Mouse (Mus musculus) hindbrain, embryonic 16.5 days (tissue): Measurements from ENCODE around the gene Alk. TPM values are rescaled to one million over a fixed set of nuclear protein-coding genes. Genes with fewer than 3 reads are reported as not detected.

Source experiments
- ATAC-seq: fragments of 200-750 bp; cut with Nextera tagmentation; 2 replicates; pipeline ENCODE4 v1.8.0; 2017; ENCODE audit warnings: moderate TSS enrichment, moderate library complexity
- H3K27ac ChIP-seq: fragments of 300-500 bp; sonication (generic); 2 replicates; pipeline ENCODE4 v1.5.1; 2014; ENCODE audit warnings: low read depth, mild to moderate bottlenecking, control low read depth, low read length, moderate library complexity
- H3K27me3 ChIP-seq: fragments of 300-500 bp; sonication (generic); replicated peaks from 2 replicates; pipeline ENCODE4 v1.6.1; 2014; ENCODE audit warnings: low read length; ENCODE audit not compliant: control insufficient read depth, insufficient read depth
- H3K36me3 ChIP-seq: fragments of 300-500 bp; sonication (generic); 2 replicates; pipeline ENCODE4 v1.6.1; 2014; ENCODE audit warnings: mild to moderate bottlenecking, low read length, moderate library complexity, mixed read lengths; ENCODE audit not compliant: control insufficient read depth, insufficient read depth
- H3K4me1 ChIP-seq: fragments of 300-500 bp; sonication (generic); 2 replicates; pipeline ENCODE4 v1.6.1; 2014; ENCODE audit warnings: low read depth, low read length; ENCODE audit not compliant: control insufficient read depth, insufficient read depth
- H3K4me2 ChIP-seq: fragments of 300-500 bp; sonication (generic); 2 replicates; pipeline ENCODE4 v1.6.1; 2014; ENCODE audit warnings: mild to moderate bottlenecking, low read length, control low read depth, moderate library complexity
- H3K4me3 ChIP-seq: fragments of 300-500 bp; sonication (generic); 2 replicates; pipeline ENCODE4 v1.5.1; 2014; ENCODE audit warnings: mild to moderate bottlenecking, low read length, control low read depth, moderate library complexity
- H3K9ac ChIP-seq: fragments of 300-500 bp; sonication (generic); 2 replicates; pipeline ENCODE4 v1.6.1; 2014; ENCODE audit warnings: low read depth, mild to moderate bottlenecking, control low read depth, low read length, moderate library complexity
- H3K9me3 ChIP-seq: fragments of 300-500 bp; sonication (generic); 2 replicates; pipeline ENCODE4 v1.6.1; 2014; ENCODE audit warnings: mild to moderate bottlenecking, low read length, moderate library complexity; ENCODE audit not compliant: control insufficient read depth
- WGBS: fragments of 180-500 bp; shearing (Covaris S2); extraction: QIAGEN DNeasy Blood & Tissue Kit; methylation state at CpG from one replicate; pipeline ENCODE4 v1.1.7; 2014; 5-methylcytosine and 5-hydroxymethylcytosine counted together
- polyA plus RNA-seq: library from polyadenylated mRNA; unstranded; fragments of >200 nt; fragmentation: Nextera tagmentation; extraction: Ambion mirVana; gene quantifications from 2 replicates; pipeline ENCODE4 v1.2.1, GENCODE M21; 2015

Gene Alk
- polyA plus RNA-seq, 1 experiment from 2014 or later, result 6.4 TPM

DNA sequence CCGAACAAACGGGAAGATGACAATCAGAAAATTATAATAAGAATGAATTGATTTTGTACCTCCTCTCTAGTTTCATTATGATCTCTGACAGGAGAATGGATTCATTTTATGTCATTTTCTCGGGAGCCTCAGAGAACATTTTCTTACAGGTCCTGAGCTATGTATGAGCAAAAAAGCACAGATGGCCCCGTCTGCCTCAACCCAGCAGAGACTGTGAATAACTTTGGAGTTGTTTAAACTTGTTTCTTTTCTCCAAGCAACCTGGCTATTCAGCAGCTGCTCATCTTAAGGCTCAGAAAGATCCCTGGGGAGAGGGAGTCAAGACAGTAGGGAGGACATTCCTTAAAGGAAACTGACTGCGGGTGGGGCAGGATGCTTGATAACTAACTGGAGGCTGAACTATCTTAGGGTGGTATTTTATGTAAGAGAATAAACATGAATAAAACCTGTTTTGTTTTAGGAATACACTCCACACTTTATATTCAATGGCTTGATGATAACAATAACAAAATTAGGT, 126.5 kb downstream of the Alk start:
- Histone ChIP-seq H3K36me3 (no peaks in the 10 kb centered on the region), H3K27ac (no peak overlapping the region), H3K4me3 (no peak overlapping the region), H3K4me1 (peaks cover 4% of the 10 kb centered on the region), H3K9me3 (no peaks in the 10 kb centered on the region), H3K4me2 (no peak overlapping the region), H3K27me3 (no peaks in the 10 kb centered on the region), H3K9ac (no peak overlapping the region)
- WGBS, result 39% methylated on average over 5 of the region's 5 CpGs
- ATAC-seq, result no peak

DNA sequence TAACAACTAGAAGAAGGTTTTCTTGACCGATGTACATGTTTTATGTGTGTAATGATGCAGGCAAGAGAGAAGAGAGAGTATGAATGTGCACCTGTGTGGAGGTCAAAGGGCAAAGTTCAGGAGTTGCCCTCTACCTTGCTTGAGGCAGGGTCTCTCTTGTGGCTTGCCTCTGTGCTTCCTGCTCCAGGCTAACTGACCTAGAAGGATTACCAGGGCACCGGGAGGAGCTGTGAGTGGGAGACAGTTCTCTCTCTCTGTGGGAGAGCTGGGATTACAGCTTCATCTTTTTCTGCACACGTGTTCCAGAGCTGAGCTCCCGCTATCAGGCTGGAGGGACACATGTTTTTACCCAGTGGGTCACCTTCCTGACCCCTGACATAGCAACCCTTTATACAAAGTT, 127.5 kb downstream of the Alk start:
- Histone ChIP-seq H3K9ac (no peak overlapping the region), H3K27ac (no peak overlapping the region), H3K4me2 (no peak overlapping the region), H3K27me3 (no peaks in the 10 kb centered on the region), H3K9me3 (no peaks in the 10 kb centered on the region), H3K4me3 (no peak overlapping the region), H3K4me1 (peaks cover 4% of the 10 kb centered on the region), H3K36me3 (no peaks in the 10 kb centered on the region)
- WGBS, result 46% methylated on average over 4 of the region's 4 CpGs
- ATAC-seq, result no peak

DNA sequence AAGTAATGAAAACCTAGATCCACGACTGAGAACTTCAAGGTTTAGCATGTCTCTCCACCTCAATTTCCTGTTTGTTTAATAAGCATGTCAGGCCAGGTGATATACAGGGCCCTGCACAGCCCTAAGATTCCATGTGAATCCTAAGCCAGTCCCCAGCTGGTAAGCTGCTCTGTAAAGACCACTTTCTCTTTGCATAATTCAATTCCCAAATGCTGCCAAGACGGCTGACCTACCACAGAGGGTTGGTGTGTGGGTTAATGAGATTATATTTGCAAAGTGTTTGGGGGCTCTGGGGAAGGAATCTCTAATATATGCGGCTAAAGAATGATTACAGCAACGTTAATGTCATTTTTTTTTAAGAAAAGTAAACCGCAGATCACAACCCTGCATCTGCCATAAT, 130.3 kb downstream of the Alk start:
- no peak for ATAC-seq
- WGBS, result 29% methylated on average over 5 of the region's 5 CpGs
- Histone ChIP-seq H3K4me1 (peaks cover 4% of the 10 kb centered on the region), H3K36me3 (no peaks in the 10 kb centered on the region), H3K9me3 (no peaks in the 10 kb centered on the region), H3K4me3 (no peak overlapping the region), H3K9ac (no peak overlapping the region), H3K4me2 (no peak overlapping the region), H3K27ac (no peak overlapping the region), H3K27me3 (no peaks in the 10 kb centered on the region)

DNA sequence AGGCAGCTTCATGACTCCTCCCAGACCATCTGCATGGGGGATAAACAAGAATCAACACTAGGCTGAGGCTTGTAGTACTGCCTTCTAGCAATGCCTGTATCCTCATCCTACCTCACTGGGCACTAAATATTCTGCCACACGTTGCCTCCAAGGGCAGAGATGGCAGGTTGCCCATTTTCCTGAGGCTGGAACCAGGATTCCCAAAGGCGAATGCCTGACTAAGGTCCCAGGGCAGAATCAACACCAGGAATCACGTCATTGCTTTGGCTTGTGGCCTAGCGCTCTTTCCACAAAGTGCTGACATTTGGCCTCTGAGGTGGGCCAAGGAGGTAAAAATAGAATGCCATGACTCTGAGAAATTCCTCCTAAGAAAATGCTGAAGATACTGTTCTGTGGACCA, 155.9 kb downstream of the Alk start:
- Histone ChIP-seq H3K4me1 (no peaks in the 10 kb centered on the region), H3K9ac (no peak overlapping the region), H3K9me3 (no peaks in the 10 kb centered on the region), H3K36me3 (no peaks in the 10 kb centered on the region), H3K4me3 (no peak overlapping the region), H3K27ac (no peak overlapping the region), H3K27me3 (no peaks in the 10 kb centered on the region), H3K4me2 (no peak overlapping the region)
- WGBS, result 82% methylated on average over 4 of the region's 4 CpGs
- ATAC-seq, result no peak

DNA sequence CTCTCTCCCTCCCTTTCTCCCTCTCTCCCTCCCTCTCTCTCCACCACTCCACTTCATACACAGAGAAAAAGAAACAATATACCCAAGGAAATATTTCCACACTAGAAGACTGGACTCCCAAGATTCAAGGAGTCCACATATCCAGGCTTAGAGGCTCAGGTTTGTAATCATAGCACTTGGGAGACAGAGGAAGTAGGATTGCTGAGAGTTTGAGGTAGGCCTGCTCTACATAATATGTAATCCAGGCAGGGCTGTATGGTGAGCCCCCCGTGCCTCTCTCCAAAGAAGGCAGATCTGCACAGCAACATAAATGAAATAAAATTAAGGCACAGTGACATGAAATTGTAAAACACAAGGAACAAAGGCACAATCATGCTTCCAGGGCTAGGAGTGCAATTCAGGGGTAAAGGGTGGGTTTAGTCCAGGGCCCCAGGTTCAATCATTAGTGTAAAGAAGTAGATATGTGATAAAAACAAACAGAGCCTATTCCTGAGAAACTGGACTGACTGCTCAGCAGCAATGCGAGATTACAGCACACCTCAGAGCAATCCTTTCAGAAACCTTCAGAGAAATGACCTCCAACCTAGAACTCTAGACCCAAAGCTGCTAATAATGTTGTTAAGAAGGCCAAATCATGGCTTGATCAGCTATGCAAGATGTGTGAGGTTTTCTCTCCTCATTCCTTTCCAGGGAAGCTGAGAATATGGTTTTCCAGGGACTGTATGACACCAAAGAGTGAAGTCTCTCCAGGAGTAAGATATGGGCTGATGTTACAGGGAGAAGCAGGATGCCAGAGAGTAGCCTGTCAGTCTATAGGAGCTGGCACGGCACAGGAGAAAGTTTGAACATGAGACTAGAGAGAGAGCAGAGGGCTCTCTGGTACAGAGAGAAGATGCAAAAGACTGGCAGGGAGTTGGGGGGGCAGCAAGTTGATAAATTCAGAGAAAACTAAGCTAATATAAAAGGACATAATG, 158.9 kb downstream of the Alk start:
- ATAC-seq, result no peak
- H3K9me3 ChIP-seq, result no peaks in the 10 kb centered on the region
- WGBS, result 79% methylated on average over 3 of the region's 3 CpGs
- no peaks in the 10 kb centered on the region for H3K36me3 ChIP-seq
- no peak overlapping the region for H3K9ac ChIP-seq
- no peak overlapping the region for H3K4me2 ChIP-seq
- no peak overlapping the region for H3K4me3 ChIP-seq
- H3K27ac ChIP-seq, result no peak overlapping the region
- no peaks in the 10 kb centered on the region for H3K4me1 ChIP-seq
- H3K27me3 ChIP-seq, result no peaks in the 10 kb centered on the region

DNA sequence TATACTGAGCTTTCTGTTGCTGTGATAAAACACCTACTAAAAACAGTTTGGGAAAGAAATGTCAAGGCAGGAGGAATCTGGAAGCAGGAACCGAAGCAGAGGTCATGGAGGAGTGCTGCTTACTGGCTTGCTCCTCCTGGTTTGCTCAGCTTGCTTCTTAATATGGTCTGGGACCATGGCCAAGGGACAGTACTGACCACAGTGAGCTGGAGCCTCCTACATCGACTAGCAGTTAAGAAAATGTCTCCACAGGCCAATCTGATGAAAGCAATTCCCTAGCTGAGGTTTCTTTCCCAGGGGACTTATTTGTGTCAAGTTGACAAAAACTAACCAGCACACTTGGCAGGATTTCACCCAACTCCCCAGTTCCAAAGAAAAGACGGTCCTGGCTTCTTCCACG, 187.0 kb downstream of the Alk start:
- H3K36me3 ChIP-seq, result no peaks in the 10 kb centered on the region
- H3K27me3 ChIP-seq, result no peaks in the 10 kb centered on the region
- no peaks in the 10 kb centered on the region for H3K4me1 ChIP-seq
- H3K9me3 ChIP-seq, result no peaks in the 10 kb centered on the region
- WGBS, result 79% methylated on average over 4 of the region's 4 CpGs
- no peak for ATAC-seq
- no peak overlapping the region for H3K9ac ChIP-seq
- no peak overlapping the region for H3K4me3 ChIP-seq
- no peak overlapping the region for H3K27ac ChIP-seq
- H3K4me2 ChIP-seq, result no peak overlapping the region

DNA sequence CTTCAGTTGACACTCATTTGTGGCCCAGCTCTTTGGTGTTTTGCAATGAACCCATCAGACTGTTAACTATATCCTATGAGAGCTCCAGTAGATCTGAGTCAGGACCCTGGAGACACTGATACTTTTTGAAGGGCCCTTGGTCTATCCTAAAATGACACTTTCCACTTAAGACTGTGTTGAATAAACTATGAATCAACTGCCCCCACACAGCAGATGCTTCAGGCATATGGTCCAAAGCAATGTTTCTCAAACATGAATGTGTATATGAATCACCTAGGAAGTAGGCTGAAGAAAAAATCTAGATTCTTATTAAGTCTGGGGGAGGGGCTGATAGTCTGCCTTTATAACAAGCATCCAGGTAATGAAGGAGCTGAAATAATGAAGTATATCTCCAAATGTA, 189.8 kb downstream of the Alk start:
- Histone ChIP-seq H3K9me3 (no peaks in the 10 kb centered on the region), H3K4me2 (no peak overlapping the region), H3K27ac (no peak overlapping the region), H3K4me1 (no peaks in the 10 kb centered on the region), H3K9ac (no peak overlapping the region), H3K4me3 (no peak overlapping the region), H3K27me3 (no peaks in the 10 kb centered on the region), H3K36me3 (no peaks in the 10 kb centered on the region)
- no peak for ATAC-seq

DNA sequence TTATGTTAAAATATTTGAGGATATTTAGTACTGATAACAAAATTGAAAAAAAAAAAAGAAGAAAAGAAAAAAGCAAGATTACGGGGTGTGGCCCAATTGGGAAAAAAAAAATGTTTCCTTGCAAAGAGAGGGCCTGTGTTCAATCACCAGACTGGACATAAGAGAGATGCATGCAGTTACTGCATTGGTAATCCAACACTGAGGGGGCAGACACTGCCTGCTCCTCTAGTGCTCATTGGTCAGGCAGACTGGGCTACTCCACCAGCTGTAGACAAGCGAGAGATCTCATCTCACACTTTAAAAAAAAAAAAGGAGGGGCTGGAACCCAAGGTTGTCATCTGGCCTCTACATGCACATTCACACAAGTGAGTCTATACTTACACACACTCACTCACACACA, 199.6 kb downstream of the Alk start:
- H3K4me2 ChIP-seq, result no peak overlapping the region
- no peak overlapping the region for H3K9ac ChIP-seq
- no peaks in the 10 kb centered on the region for H3K4me1 ChIP-seq
- H3K27me3 ChIP-seq, result no peaks in the 10 kb centered on the region
- no peak overlapping the region for H3K4me3 ChIP-seq
- no peaks in the 10 kb centered on the region for H3K36me3 ChIP-seq
- ATAC-seq, result no peak
- H3K9me3 ChIP-seq, result no peaks in the 10 kb centered on the region
- no peak overlapping the region for H3K27ac ChIP-seq
- 74% methylated on average over 2 of the region's 2 CpGs for WGBS

DNA sequence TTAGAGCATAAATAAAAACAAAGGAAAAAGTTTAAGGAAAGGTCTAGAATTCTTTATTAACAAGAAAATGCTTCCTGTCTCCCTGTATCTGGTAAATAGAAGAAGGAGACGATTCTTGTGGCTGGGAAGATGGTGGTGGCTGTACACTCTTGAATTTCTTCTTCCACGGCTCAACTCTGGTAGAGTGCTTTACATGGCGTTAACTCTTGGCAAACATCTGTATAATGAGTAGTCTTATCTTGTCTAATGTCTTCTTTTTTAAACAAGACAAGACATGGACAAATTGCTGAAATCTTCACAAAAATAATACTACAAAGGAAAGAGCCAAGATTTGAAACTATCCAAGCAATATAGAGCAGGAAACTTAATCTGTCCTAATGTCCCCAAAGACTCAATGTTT, 202.6 kb downstream of the Alk start:
- H3K9me3 ChIP-seq, result no peaks in the 10 kb centered on the region
- H3K27me3 ChIP-seq, result no peaks in the 10 kb centered on the region
- ATAC-seq, result no peak
- H3K4me3 ChIP-seq, result no peak overlapping the region
- H3K27ac ChIP-seq, result no peak overlapping the region
- H3K4me1 ChIP-seq, result no peaks in the 10 kb centered on the region
- no peak overlapping the region for H3K4me2 ChIP-seq
- WGBS, result 90% methylated on average over 3 of the region's 3 CpGs
- H3K36me3 ChIP-seq, result no peaks in the 10 kb centered on the region
- no peak overlapping the region for H3K9ac ChIP-seq
